Mouse (Mus musculus): ENCODE data around the gene Lgals1. TPM values are rescaled to one million over a fixed set of nuclear protein-coding genes. Genes with fewer than 3 reads are reported as not detected.
A peak's percentile ranks its signal among the peaks of the same experiment; 100 is the strongest.

Gene Lgals1
- polyA plus RNA-seq, 1 experiment from 2014 or later, result 2,795 TPM

DNA sequence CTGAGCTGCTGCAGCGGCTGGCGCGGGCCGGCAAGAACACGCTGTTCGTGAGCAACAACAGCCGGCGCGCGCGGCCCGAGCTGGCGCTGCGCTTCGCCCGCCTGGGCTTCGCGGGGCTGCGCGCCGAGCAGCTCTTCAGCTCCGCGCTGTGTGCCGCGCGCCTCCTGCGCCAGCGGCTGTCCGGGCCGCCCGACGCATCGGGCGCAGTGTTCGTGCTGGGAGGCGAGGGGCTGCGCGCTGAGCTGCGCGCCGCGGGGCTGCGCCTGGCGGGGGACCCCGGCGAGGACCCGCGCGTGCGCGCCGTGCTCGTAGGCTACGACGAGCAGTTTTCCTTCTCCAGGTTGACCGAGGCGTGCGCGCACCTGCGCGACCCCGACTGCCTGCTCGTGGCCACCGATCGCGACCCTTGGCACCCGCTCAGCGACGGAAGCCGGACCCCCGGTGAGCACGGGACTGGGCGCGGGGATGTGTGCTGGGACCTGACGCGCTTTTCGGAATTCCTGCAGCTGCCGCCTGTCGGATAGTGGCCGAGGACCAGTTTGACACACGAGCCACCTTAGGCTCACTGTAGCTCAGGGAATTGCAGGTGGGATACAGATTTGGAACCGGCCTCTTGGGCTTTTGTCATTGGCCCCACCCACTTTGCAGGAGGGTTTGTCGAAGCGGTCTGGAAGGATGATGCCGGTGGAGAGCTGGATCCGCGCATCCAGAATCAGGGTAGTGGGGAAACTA lies 12.3 kb upstream of the Lgals1 start:
- H3K4me3 ChIP-seq, result peak overlapping the region; percentile 75
- WGBS, result under 1% methylated on average over 78 of the region's 87 CpGs
- H3K27ac ChIP-seq, result peak overlapping the region; percentile 93
- H3K27me3 ChIP-seq, result no peaks in the 10 kb centered on the region
- peak overlapping the region; percentile 80 for H3K9ac ChIP-seq
- H3K36me3 ChIP-seq, result peaks cover 52% of the 10 kb centered on the region
- H3K4me2 ChIP-seq, result peak overlapping the region; percentile 98
- peaks cover 37% of the 10 kb centered on the region for H3K4me1 ChIP-seq
- H3K9me3 ChIP-seq, result no peaks in the 10 kb centered on the region
- peak; percentile 56 for ATAC-seq (ENCODE audit: insufficient number of reproducible peaks, low FRiP score, low TSS enrichment, low read depth)

DNA sequence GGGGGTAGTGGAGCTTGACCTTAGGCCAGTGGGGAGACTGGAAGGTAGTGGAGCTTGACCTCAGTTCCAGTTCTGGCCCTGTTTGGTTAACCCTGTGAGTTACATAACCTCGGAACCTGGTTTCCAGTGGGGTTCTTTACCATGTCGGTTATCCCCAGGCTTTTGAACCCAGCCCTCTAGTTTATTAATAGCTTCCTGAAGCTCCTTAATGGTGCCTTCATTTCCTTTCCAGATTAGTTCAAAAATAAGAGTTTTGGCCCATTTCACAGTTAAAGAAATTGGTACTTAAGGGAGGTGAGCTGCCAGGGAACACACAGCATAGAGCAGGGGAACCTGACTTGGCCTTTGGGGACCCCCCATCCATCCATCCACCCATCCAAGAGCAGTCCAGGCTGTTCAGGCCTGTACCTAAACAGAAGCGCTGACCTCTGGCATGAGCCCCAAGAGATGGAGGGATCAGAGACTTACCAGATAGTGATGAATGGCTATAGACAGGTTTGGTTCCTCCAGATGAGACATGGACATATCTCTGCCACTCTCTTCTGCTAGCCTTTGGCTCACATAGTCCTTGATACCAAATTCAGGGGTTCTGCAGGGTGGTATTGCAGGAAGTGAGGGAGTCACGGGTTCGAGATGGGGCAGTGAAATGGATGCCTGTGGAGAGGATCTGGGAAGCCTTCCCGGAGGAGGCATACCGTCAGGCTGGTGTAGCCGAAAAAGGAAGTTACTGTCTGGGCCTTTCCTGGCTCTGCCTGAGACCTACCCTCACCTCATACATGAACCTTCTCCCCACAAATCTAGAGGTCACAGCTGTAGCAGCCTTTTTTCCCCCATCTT lies 11.5 kb upstream of the Lgals1 start:
- ATAC-seq (ENCODE audit: insufficient number of reproducible peaks, low FRiP score, low TSS enrichment, low read depth), result no peak
- peaks cover 37% of the 10 kb centered on the region for H3K4me1 ChIP-seq
- peak overlapping the region; percentile 75 for H3K4me3 ChIP-seq
- H3K27ac ChIP-seq, result no peak overlapping the region
- WGBS, result 46% methylated on average over 8 of the region's 8 CpGs
- H3K9me3 ChIP-seq, result no peaks in the 10 kb centered on the region
- peak overlapping the region; percentile 98 for H3K4me2 ChIP-seq
- H3K27me3 ChIP-seq, result no peaks in the 10 kb centered on the region
- peaks cover 52% of the 10 kb centered on the region for H3K36me3 ChIP-seq
- peak overlapping the region; percentile 80 for H3K9ac ChIP-seq

DNA sequence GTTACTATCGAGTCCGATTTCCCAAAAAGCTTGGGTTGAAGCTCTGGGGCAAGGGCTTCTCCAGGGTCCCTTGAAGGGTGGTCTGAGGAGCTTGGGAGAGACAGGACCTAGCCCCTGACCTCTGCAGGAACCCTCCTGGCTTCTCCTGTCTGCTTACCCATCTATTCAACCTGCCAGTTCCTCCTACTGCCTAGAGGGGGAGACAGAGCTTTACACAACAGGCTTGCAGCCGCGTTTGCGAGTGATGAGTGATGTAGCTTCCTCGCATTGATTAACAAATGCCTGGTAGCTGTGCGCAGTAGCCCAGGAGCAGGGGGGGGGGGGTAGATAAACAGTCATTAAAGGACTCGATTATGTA lies 10.9 kb upstream of the Lgals1 start:
- Histone ChIP-seq H3K27me3 (no peaks in the 10 kb centered on the region), H3K27ac (no peak overlapping the region), H3K4me1 (peaks cover 35% of the 10 kb centered on the region), H3K4me2 (peak overlapping the region; percentile 98), H3K36me3 (peaks cover 47% of the 10 kb centered on the region), H3K9ac (no peak overlapping the region), H3K4me3 (peak overlapping the region; percentile 75), H3K9me3 (no peaks in the 10 kb centered on the region)
- WGBS, result 5% methylated on average over 8 of the region's 8 CpGs
- ATAC-seq (ENCODE audit: insufficient number of reproducible peaks, low FRiP score, low TSS enrichment, low read depth), result no peak

DNA sequence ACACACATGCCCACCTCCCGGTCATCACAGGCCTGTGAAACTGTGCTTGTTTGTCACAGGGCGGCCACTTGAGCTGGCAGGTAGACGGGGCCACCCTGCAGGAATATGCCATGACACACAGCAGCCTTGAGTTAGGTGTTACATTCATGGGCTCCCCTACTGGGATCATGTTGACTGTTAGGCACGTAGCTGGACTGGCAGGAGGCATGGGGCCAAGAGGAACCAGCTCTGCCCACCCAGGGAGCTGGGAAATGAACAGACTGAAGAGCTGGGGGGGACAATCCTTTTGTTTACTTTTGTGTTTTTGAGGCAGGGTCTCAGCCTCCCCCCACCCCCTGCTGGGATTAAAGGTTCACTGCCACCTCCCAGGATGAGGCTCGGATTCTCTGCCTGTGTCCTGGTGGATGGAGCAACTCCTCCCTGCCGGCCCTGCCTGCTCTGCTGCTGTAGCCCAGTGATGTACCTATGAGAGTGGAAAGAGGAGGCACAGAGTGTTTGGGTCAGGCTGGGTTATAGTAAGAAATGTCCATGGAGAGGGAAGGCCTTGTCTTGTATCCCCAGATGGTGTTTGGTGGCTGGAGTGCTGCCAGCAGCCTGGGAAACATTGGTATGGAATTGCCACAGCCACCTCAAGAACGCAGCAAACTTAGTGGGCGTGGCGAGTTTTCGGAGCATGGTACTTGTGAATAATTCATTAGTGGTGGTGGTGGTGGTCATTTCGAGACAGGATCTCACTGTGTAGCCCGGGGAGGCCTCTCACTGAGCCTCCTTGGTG lies 10.3 kb upstream of the Lgals1 start:
- peak overlapping the region; percentile 50 for H3K27ac ChIP-seq
- peak overlapping the region; percentile 98 for H3K4me2 ChIP-seq
- peaks cover 41% of the 10 kb centered on the region for H3K36me3 ChIP-seq
- H3K27me3 ChIP-seq, result no peaks in the 10 kb centered on the region
- no peak overlapping the region for H3K9ac ChIP-seq
- no peaks in the 10 kb centered on the region for H3K9me3 ChIP-seq
- peaks cover 35% of the 10 kb centered on the region for H3K4me1 ChIP-seq
- H3K4me3 ChIP-seq, result peak overlapping the region; percentile 75
- 49% methylated on average over 12 of the region's 12 CpGs for WGBS
- ATAC-seq (ENCODE audit: insufficient number of reproducible peaks, low FRiP score, low TSS enrichment, low read depth), result no peak

DNA sequence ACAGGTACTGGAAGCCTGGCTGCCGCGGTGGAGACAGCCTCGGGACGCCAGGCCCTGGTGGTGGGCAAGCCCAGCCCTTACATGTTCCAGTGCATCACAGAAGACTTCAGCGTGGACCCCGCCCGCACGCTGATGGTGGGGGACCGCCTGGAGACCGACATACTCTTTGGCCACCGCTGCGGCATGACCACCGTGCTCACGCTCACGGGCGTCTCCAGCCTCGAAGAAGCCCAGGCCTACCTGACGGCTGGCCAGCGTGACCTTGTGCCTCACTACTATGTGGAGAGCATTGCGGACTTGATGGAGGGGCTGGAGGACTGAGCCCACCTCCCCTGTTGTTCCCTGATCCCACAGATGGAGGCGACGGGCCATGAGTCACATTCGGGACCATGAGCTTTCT lies 8.4 kb upstream of the Lgals1 start:
- Histone ChIP-seq H3K36me3 (peaks cover 27% of the 10 kb centered on the region), H3K4me2 (no peak overlapping the region), H3K27me3 (no peaks in the 10 kb centered on the region), H3K4me1 (peaks cover 32% of the 10 kb centered on the region), H3K9ac (no peak overlapping the region), H3K9me3 (no peaks in the 10 kb centered on the region), H3K4me3 (no peak overlapping the region), H3K27ac (no peak overlapping the region)
- WGBS, result 87% methylated on average over 23 of the region's 23 CpGs
- ATAC-seq (ENCODE audit: insufficient number of reproducible peaks, low FRiP score, low TSS enrichment, low read depth), result no peak

DNA sequence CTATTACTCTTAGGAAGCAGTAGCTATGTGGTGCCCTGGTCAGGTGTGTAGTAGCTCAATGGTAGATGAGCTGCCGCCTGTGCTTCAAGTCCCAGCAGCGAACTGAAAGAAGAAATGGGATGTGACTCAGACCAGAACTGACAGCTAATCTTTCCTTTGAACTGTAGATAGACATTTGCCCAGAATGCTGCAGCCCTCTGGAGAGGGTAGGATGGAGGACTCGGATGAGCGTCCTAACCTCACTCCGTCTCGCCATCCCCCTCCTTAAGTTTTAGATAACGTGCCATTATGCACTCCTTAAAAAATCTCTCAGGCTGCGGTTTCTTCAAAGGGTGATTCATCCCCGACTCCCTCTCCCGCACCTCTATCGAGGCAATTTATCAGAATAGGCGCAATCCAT lies 6.6 kb upstream of the Lgals1 start:
- no peak overlapping the region for H3K4me2 ChIP-seq
- H3K9ac ChIP-seq, result no peak overlapping the region
- no peaks in the 10 kb centered on the region for H3K9me3 ChIP-seq
- peaks cover 27% of the 10 kb centered on the region for H3K36me3 ChIP-seq
- no peaks in the 10 kb centered on the region for H3K27me3 ChIP-seq
- WGBS, result 71% methylated on average over 12 of the region's 12 CpGs
- no peak for ATAC-seq (ENCODE audit: insufficient number of reproducible peaks, low FRiP score, low TSS enrichment, low read depth)
- 0 out of 2 replicates have a peak overlapping the region, but pooled peaks have one; percentile 27 for H3K27ac ChIP-seq
- peaks cover 30% of the 10 kb centered on the region for H3K4me1 ChIP-seq
- no peak overlapping the region for H3K4me3 ChIP-seq

DNA sequence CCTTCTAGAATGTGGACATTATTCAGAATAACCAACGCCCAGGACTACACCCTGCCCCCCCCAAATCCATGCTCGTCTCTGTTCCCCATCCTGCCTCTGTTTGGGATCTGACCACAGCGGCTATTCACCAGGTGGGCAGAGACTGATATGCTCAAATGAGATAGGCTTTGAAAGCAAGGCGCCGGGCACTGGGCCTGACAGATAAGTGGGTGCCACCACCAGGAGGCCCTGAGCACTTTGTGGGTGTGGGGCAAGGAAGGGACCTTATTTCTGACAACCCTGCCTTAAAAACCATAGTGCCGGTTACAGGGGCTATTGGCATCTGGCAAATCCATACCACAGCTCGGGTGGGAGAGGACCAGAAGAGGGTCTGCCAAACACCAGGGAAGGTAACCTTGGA lies 3.8 kb upstream of the Lgals1 start:
- H3K27ac ChIP-seq, result 0 out of 2 replicates have a peak overlapping the region, but pooled peaks have one; percentile 9
- peaks cover 21% of the 10 kb centered on the region for H3K36me3 ChIP-seq
- no peak overlapping the region for H3K4me2 ChIP-seq
- WGBS, result 80% methylated on average over 7 of the region's 7 CpGs
- H3K4me3 ChIP-seq, result no peak overlapping the region
- ATAC-seq (ENCODE audit: insufficient number of reproducible peaks, low FRiP score, low TSS enrichment, low read depth), result no peak
- peaks cover 32% of the 10 kb centered on the region for H3K4me1 ChIP-seq
- no peaks in the 10 kb centered on the region for H3K9me3 ChIP-seq
- H3K9ac ChIP-seq, result no peak overlapping the region
- no peaks in the 10 kb centered on the region for H3K27me3 ChIP-seq

DNA sequence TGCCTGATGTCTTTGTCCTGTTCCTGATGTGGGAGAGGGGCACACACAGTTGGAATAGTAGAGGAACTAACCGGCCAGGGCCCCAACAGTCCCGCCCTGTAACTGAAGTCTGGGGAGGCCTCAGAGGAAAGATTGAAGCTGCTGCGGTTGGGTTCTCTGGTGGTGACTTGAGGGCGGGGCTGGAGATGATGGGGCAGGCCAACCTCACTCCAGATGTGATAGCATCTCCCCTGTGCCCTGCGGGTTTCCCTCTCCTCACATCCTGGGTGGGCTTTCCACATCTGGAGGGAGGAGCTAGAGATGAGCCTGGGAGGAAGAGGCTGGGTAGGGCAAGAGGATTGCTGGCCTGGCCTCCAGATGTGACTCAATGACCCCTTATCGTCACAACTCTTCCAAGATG lies 2.9 kb upstream of the Lgals1 start:
- H3K27ac ChIP-seq, result peak overlapping the region; percentile 66; the same call in 1 of the 2 replicates
- H3K4me1 ChIP-seq, result peaks cover 39% of the 10 kb centered on the region
- no peak overlapping the region for H3K9ac ChIP-seq

DNA sequence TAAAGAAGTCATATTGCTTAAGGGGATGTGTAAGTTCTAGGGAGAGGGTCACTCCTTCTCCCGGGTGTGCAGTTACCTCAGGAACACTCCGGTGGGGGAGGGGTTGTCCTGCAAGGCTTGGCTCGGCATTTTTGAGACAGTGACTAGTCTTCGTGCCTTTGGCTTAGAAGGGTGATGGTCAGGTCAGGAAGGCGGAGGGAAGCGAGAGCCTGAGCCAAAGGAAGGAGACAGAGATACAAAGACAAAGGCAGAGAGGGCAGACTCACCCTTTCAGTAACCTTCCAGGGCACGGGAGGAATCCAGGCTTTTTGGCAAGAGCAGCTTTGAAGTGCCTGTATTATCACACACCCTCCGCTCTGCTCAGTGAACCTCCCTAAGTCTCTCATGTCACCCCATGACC lies 1.4 kb upstream of the Lgals1 start:
- H3K27ac ChIP-seq, result peak overlapping the region; percentile 96
- no peak for ATAC-seq (ENCODE audit: insufficient number of reproducible peaks, low FRiP score, low TSS enrichment, low read depth)
- no peak overlapping the region for H3K9ac ChIP-seq
- no peak overlapping the region for H3K4me3 ChIP-seq
- 55% methylated on average over 8 of the region's 8 CpGs for WGBS
- H3K36me3 ChIP-seq, result peaks cover 15% of the 10 kb centered on the region
- no peaks in the 10 kb centered on the region for H3K9me3 ChIP-seq
- H3K27me3 ChIP-seq, result no peaks in the 10 kb centered on the region
- H3K4me2 ChIP-seq, result no peak overlapping the region
- peaks cover 50% of the 10 kb centered on the region for H3K4me1 ChIP-seq

More for the DNA sequence above, 2.9 kb upstream of the Lgals1 start:
- Histone ChIP-seq H3K9me3 (no peaks in the 10 kb centered on the region), H3K27me3 (no peaks in the 10 kb centered on the region), H3K4me3 (no peak overlapping the region), H3K36me3 (peaks cover 17% of the 10 kb centered on the region), H3K4me2 (no peak overlapping the region)
- no peak for ATAC-seq (ENCODE audit: insufficient number of reproducible peaks, low FRiP score, low TSS enrichment, low read depth)
- WGBS, result 40% methylated on average over 6 of the region's 6 CpGs

DNA sequence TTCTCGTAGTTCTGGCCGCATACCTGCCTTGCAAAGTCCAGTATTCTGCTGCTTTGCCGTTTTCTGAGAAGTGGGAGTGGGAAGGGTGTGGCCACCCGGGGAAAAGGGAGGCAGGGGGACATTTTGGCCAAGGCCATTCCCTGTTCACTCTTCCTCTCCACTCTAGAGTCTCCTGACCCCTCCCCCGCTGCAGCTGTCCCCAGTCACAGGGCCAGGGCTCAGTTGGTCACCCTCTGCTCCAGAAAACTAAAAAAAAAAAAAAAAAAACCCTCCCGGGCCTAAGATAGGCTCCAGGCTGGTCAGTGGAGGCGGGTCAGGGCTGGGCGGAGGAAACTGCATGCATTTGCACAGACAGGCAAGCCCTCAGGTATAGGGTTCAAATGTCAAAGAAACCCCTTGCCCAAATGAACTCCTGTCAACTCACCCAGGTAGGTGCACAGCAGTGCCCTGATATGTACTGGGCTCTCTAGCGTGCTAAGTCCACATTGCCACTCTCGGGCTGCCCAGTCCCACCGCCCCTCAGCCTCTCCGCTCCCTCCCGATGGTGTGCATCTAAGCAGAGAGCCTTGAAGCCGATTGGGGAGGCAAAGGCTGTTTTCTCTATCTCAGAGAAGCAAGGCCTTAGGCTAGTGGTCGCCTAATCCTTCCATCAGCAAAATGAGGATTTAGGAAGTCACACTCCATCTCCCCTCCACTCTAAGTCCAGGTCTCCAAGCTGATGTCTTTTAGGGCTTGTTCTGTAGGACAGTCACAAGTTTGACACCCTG lies 679 bp downstream of the Lgals1 start:
- peak overlapping the region; percentile 61 for H3K4me3 ChIP-seq
- no peaks in the 10 kb centered on the region for H3K27me3 ChIP-seq
- WGBS, result 10% methylated on average over 15 of the region's 15 CpGs
- no peak for ATAC-seq (ENCODE audit: insufficient number of reproducible peaks, low FRiP score, low TSS enrichment, low read depth)
- H3K4me2 ChIP-seq, result peak overlapping the region; percentile 65
- H3K27ac ChIP-seq, result peak overlapping the region; percentile 96
- H3K4me1 ChIP-seq, result peaks cover 58% of the 10 kb centered on the region
- no peaks in the 10 kb centered on the region for H3K9me3 ChIP-seq
- H3K9ac ChIP-seq, result peak overlapping the region; percentile 70
- peaks cover 19% of the 10 kb centered on the region for H3K36me3 ChIP-seq

DNA sequence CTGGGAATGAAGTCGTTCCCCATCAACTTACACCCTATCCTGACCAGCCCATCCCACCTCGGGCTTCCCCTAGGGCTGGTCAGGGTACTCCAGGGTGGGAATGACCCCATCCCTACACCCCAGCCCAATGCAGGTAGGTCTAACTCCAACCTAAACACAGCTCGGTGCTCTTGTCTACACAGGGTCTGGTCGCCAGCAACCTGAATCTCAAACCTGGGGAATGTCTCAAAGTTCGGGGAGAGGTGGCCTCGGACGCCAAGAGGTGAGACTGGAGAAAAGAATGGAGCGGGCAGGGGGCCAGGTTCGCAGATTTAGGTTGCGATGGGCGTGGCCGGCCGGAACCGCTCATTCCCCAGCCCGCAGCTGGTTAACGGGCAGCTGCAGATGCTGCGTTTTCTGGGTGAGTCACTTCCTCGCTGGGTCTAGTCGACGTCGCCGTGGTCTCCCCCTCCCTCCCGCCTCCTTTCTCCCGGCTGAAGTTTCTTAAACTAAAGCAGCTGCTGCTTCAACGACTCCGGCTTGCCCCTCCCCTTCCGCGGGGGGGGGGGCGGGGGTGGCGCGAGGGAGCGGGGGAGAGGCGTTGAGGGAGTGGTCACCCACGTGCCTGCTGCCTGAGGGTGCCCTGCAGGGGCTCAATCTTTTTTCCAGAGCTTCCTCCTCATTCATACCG lies 1.4 kb downstream of the Lgals1 start:
- Histone ChIP-seq H3K27me3 (no peaks in the 10 kb centered on the region), H3K4me3 (peak overlapping the region; percentile 61), H3K36me3 (peaks cover 19% of the 10 kb centered on the region), H3K27ac (peak overlapping the region; percentile 96), H3K4me1 (peaks cover 58% of the 10 kb centered on the region), H3K4me2 (peak overlapping the region; percentile 65), H3K9ac (peak overlapping the region; percentile 70), H3K9me3 (no peaks in the 10 kb centered on the region)
- peak; percentile 48 for ATAC-seq (ENCODE audit: insufficient number of reproducible peaks, low FRiP score, low TSS enrichment, low read depth)
- WGBS, result under 1% methylated on average over 32 of the region's 35 CpGs
